Mouse (Mus musculus) myocyte (in vitro differentiated cells): ENCODE data around the gene Usp51.
"Not testable (repeated sequence)": the region's sequence is repeated elsewhere in the genome, so short reads cannot be mapped to it uniquely, and the experiment has no call there.

ENCODE experiments used
- CEBPB ChIP-seq: IDR thresholded peaks from 2 replicates; pipeline ENCODE4 v1.6.1; 2011; ENCODE audit warnings: mild to moderate bottlenecking, moderate library complexity; ENCODE audit not compliant: poor library complexity, insufficient read depth, severe bottlenecking
- E2F4 ChIP-seq: IDR thresholded peaks from one replicate; pipeline ENCODE4 v1.6.1; 2011; ENCODE audit warnings: mild to moderate bottlenecking, control low read depth, moderate library complexity; ENCODE audit not compliant: insufficient read depth
- MAX ChIP-seq: IDR thresholded peaks from one replicate; pipeline ENCODE4 v1.6.1; 2011; ENCODE audit warnings: low read depth, mild to moderate bottlenecking, control low read depth
- MYOD1 ChIP-seq, 3 experiments: IDR thresholded peaks; one replicate each; pipeline ENCODE4 v1.6.1; 2011; ENCODE audit warnings: control low read depth in 2 of 3, low read depth in 2 of 3, mild to moderate bottlenecking in 2 of 3, moderate library complexity in 1 of 3; ENCODE audit not compliant: insufficient read length in 2 of 3, control insufficient read depth in 1 of 3
- MYOG ChIP-seq, 3 experiments: IDR thresholded peaks; one replicate each; pipeline ENCODE4 v1.6.1; 2011; ENCODE audit warnings: control low read depth in 2 of 3, low read depth in 2 of 3, mild to moderate bottlenecking in 2 of 3; ENCODE audit not compliant: insufficient read length in 2 of 3, control insufficient read depth in 1 of 3, insufficient read depth in 1 of 3
- POLR2A ChIP-seq: IDR thresholded peaks from one replicate; pipeline ENCODE4 v1.6.1; 2011; ENCODE audit warnings: low read depth, mild to moderate bottlenecking, control low read depth, moderate library complexity; ENCODE audit not compliant: insufficient read length
- POLR2AphosphoS2 ChIP-seq: IDR thresholded peaks from one replicate; pipeline ENCODE4 v1.6.1; 2011; ENCODE audit warnings: low read depth, control low read depth; ENCODE audit not compliant: insufficient read length
- REST ChIP-seq: IDR thresholded peaks from one replicate; pipeline ENCODE4 v1.6.1; 2011; ENCODE audit warnings: mild to moderate bottlenecking, control low read depth, moderate library complexity; ENCODE audit not compliant: insufficient read depth, insufficient read length
- SRF ChIP-seq: IDR thresholded peaks from one replicate; pipeline ENCODE4 v1.6.1; 2011; ENCODE audit warnings: low read depth; ENCODE audit not compliant: control insufficient read depth, insufficient read length
- TCF12 ChIP-seq: IDR thresholded peaks from one replicate; pipeline ENCODE4 v1.6.1; 2011; ENCODE audit warnings: mild to moderate bottlenecking, control low read depth; ENCODE audit not compliant: poor library complexity, insufficient read depth, severe bottlenecking
- TCF3 ChIP-seq: IDR thresholded peaks from one replicate; pipeline ENCODE4 v1.6.1; 2011; ENCODE audit warnings: low read depth, control low read depth; ENCODE audit not compliant: insufficient read length
- USF1 ChIP-seq: IDR thresholded peaks from one replicate; pipeline ENCODE4 v1.6.1; 2011; ENCODE audit warnings: low read depth, mild to moderate bottlenecking, control low read depth, moderate library complexity

DNA sequence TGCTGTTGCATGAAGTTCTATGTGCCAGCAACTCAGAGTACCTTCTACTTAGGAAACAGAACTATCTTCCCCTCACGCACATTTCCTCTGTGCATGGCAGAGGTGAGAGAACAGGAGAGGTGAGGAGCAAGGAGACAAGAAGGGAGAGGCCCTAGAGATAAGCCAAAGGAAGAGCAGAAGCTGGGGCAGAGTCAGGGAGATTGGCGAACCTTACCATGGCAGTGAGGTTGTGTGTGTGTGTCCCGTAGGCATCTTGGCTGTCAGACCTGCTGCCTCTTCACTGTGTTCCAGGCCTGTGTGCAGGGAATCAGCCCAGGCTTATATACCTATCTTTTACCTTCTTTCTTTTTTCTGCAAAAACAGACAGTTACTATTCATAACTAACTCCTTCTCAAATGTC is 19.4 kb downstream of the Usp51 start:
- TF ChIP-seq POLR2A; USF1; TCF12; MAX; CEBPB; MYOG (IDR thresholded peaks at IDR 0.05; ENCODE audit: control insufficient read depth in 1 of 3, insufficient read depth in 1 of 3, insufficient read length in 2 of 3, low read depth in 2 of 3); POLR2AphosphoS2; MYOD1 (IDR thresholded peaks at IDR 0.05; ENCODE audit: control insufficient read depth in 1 of 3, insufficient read length in 2 of 3, low read depth in 2 of 3); REST; E2F4; SRF; TCF3: not testable (repeated sequence)
